Mouse (Mus musculus) heart, adult 9 months (tissue): Measurements from ENCODE around the gene Olfr904.
"Not testable (repeated sequence)": the region's sequence is repeated elsewhere in the genome, so short reads cannot be mapped to it uniquely, and the experiment has no call there.

Experiments
- DNase-seq, 2 experiments: peaks; one replicate each; pipeline ENCODE4 v3.0.0; 2022; ENCODE audit warnings: low spot score in 2 of 2

Gene Olfr904

DNA sequence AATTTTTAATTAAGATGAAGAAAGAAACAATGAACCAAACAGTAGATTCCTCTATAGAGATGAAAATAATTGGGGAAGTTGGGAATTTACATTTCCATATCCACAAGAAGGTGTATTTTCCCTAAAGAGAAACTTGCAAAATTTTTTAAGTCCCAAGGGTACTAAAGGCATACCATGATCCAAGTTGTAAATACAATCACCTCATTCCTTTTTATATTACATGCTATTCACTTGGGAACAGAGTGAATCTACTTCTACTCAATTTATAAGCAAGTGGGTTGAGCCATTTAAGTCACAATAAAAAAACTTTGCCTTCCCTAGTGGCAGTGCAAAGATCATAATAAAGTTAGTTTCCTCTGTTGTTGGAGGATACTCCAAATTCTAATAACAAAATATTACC, at the start of gene Olfr904:
TSS of gene Olfr904 (plus strand) at position 301 of the 400 bp plus-strand sequence.
- no peak for DNase-seq

DNA sequence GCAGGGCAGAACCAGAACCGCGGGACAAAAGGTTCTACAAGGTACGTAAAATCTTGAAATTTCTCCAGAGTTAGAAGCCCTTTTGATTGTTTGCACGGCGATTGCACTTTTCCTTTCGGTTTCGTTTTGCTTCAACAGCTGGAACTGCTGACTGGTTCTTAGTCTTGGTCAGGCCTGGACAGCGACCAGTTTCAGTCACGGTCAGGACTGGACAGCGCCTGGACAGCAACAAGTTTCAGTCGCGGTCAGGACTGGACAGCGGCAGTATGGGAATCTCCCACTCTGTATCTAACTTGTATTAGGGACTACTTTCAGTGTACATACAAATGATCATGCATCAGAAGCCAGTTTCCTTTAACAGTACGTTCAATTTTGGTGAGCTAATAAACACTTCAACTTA, 49.4 kb upstream of the Olfr904 start:
- DNase-seq = not testable (repeated sequence)

DNA sequence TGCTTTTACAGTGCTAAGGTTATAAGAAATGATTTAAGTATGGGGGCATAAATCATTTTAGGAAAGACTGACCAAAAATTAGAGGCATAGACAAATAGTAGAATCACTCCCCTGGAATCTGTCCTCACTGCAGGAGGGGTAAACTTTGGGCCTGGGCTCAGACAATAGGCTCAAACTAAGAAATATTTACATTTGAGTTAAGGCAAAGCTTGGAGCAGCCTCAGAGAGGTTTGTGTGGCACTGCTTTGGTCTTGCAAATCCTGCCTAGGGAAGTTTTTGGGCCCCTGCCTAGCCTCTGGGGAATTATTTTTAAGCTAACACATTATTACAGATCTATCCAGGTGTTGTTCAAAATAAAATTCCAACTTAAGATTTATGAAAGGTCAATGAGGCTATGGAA, 39.1 kb upstream of the Olfr904 start:
- DNase-seq = no peak

DNA sequence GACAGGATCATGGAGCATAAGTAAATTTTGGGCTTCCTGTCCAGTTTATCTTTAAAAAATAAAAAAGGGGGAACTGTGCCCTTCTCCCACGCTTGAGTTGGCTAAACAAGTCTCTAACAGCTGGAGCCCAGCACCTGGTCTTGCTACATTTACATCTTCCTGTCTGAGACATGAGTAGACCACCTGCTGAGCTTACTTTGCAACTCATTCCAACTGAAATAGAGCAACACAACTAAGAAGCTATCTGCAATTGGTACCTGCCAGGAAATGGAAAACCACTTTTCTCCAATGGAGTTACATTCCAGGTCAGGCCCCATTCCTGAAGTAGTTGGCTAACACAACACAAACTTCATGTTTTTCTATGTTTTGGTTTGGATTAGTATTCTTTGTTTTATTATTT, 35.9 kb upstream of the Olfr904 start:
- no peak for DNase-seq

DNA sequence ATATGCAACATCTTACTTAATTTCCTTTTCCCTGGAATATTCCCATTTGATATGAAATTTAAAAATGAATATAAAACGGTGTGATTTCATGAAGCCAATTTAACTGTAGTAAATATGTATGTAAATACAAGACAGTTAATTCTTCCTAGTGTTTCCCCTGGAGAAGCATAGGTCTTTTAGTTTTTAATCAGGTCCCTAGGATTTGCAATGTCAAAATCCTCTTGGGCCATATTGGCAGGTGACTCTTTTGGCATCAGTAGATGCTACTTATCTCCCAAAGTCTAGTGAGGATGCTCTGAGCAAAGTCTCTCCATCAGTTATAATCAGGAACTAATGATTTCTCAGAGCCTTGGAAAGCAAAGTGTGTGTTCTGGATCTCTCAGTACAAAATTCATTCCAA, 33.8 kb upstream of the Olfr904 start, which contains the start of gene Olfr901:
TSS of gene Olfr901 (plus strand) at position 301 of the 400 bp plus-strand sequence.
- DNase-seq = no peak

DNA sequence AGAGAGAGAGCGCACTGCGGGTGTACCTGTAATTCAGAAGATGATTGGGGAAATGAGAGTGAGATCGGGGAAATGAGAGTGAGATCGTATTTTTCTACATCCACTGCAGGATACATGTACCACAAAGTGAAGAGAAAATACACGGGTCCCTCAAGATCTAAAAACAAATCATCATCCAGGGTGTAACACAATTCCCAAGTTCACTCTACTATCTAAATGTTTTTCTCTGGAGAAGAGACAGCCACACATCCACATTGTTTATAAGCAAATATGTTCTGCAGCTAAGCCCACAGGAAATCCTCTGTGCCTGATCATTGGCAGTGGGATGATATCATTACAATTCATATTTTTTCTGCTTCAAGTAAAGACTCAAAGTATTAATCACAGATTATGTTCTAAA, 15.6 kb upstream of the Olfr904 start, which contains the start of gene Olfr902:
TSS of gene Olfr902 (plus strand) at position 301 of the 400 bp plus-strand sequence.
- no peak for DNase-seq

DNA sequence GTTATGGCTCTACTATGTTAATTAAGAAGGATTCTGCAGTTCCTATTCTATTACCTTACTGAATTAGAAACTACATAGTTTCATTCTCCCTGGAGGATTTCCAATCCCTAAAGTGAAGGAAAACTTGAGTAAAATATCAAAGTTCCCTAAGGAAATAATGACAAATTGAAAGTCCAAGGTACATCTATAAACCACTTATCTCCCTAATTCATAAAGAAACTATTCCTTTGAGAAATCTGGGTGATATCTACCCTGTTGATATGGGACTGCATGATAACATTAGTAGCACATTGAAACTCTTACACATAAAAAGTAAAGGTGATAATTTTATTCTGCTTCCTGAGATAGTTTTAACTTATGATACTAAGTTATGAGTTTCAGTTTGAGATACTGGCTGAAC, 7.9 kb downstream of the Olfr904 start, which contains the start of gene Olfr905:
TSS of gene Olfr905 (plus strand) at position 301 of the 400 bp plus-strand sequence.
- DNase-seq = no peak

DNA sequence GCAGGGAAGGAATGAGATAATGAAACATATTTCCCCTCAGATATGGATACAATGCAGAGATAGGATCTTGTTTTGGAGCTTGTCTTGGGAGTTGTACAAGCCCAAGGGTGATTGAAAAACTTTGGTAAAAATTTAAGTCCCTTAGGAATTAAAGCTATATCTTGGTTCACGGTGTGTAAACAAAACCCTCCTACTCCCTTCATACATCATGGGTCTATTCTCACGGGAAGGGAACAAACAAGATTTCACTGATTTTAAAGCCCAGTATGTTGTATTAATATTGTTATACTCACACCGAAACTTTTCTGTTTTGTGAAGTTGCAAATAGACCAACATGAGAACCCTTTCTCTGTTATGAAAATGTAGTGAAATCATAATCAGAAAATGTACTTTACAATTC, 23.8 kb downstream of the Olfr904 start, which contains the start of gene Olfr906:
TSS of gene Olfr906 (plus strand) at position 301 of the 400 bp plus-strand sequence.
- DNase-seq = no peak

DNA sequence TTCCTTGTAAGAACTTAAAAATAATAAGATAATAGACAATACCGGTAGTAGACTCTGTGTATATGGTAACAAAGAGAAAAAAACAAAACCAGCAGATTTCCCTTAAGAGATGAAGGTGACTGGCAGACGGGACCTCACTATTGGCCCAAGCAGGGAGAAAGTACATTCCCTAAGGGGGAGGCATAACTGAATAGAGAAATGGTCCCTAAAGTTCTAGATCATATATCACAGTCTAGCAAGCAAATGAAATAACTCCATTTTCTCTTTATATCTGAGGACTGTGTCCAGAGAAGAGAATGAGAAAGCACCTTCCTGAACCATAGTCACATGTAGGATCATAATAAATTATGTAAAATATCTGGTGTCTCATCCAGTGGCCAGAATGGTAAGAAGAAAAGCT, 32.6 kb downstream of the Olfr904 start, which contains the start of gene Olfr907:
TSS of gene Olfr907 (plus strand) at position 301 of the 400 bp plus-strand sequence.
- no peak for DNase-seq

DNA sequence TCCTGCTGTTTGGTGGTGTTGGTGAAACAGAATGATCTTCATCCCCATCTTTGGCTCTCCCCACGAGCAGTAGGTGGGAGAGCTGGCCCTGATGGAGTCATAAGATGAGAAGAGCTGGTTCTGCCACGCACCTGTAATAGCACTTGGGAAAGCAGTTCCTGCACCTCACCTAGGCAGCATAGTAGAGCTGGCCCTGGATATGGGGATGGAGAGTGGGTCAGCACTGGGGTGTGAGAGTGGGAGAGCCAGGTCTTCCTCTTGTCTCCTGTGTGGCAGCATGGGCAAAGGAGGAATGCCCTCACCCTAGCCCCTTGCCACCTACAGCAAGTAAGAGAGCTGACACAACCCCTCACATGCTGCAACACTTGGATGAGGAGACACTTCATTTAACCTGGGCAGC, 49.4 kb downstream of the Olfr904 start:
- DNase-seq = no peak
